Mouse (Mus musculus) fibroblast of lung, adult 2 months (primary cell): Measurements from ENCODE around the gene Adamts6.
A peak's percentile ranks its signal among the peaks of the same experiment; 100 is the strongest.

Source experiments
- DNase-seq: peaks from one replicate; pipeline ENCODE4 v3.0.0-alpha.2; 2011; ENCODE audit warnings: low read depth

The Adamts6 gene

DNA sequence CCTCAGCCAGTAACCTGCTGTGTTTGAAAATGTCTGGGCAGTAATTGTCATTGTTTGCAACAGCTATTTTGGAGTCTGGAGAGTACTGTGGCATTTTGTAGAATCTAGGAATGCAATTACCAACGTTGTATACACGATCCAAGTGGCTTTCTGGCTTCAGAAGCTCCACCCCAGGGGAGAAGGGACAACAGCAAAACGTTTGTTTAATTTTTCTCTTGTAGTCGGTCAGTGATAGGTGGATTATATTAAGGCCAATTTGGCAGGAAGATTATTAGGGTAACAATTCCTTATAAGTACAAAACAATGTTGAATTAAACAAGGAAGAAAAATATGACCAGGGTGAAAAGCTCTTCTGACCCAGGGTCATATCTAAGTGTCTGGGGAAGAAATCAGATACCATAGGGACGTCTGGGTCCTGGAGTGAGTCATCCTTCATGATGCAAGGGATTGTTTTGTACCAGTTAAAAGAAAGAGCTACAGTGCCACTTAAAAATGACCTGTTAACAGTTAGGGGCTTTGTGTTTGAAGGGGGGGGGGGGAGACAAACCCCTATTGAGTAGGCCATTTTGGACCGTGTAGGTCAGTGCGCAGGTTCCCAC is 229.2 kb downstream of the Adamts6 start:
- DNase-seq: no peak

DNA sequence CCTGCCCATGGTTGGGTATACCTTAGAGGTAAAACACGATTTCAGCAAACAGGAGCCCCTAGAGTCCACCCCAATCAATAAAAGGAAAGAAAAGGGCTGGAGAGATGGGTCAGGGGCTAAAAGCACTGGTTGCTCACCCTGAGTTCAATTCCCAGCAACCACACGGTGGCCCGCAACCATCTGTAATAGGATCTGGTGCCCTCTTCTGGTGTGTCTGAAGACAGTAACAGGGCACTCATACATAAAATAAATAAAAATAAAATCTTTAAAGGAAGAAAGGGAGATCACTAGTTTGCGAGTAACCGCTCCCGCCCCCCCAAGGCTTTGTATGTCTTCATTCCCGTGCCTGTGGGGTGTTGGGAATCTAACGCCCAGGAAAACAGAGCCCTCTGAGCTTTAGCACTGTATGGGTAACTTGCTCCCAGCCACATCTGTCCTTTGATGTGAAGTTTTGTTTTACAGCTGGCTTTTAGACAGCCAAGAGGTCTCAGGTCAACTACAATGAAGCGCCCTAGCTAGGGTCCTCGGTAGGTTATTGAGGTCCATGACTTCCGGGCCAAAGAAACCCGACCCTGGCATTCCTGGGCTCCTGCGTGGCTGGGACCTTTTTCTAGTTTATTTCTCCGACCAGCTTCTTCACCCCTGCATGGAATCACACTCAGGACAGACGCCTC is 230.1 kb downstream of the Adamts6 start:
- DNase-seq: no peak

DNA sequence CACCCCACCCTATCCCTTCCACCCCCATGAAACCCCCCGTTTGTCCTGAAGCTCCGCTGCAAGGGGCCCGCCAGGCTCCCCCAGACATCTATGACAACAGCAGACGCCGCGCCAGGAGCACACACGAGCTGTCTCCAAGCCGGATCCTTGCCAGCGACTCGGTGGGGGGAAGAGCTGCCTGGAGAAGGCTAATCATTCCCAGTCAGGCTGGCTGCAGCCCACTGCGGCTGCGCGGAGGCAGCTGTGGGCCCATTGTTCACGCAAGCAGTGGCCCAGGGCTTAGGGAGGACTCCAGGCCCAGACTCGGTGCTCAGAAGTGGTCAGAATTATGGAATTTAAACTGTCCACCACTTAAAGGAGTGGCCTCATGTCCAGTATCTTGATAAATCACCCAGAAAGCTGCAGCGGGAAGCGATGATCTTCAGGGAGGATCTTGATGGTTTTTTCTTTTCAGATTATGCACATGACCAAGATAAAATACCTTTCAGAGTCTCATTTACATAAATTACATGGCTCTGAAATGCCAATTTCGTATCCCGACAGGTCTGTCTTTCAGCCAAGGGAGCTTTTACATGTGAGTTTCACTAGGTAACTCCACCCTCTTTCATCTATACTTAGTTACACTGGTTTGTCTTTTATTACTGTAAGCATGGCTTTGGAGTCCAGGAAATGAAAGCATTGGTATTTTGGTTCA is 230.8 kb downstream of the Adamts6 start:
- DNase-seq: peak; percentile 85

DNA sequence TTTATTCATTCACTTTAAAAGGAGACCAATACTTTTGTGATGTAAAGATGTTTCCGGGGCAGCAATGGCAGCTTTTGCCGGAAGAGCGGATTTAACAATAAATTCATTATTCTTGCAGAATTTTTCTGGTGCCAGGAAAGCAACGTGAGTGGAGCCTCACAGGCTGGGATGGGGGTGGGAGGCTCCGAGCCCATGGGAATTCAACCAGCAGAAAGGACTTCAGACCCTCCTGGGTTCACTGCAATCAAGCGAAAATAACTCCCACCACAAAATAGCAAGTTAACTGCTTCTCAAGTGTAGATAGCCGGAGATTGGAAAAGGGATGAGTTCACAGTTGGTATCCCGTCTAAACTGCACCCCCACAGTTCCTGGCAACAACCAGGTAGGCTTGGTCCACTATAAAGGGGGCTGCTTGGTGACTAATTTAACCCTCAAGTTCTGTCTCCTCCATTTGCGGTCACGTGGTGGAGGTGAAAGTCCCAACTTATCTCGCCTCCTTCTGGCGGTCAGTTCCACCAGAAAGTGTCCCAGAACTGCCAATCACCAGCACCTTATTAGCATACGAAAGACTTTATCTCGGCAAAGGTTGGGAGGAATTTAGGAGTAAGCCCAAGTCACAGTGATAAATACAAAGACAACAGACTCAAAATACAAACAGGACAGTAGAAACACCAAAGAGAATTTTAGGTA is 231.5 kb downstream of the Adamts6 start:
- no peak for DNase-seq

DNA sequence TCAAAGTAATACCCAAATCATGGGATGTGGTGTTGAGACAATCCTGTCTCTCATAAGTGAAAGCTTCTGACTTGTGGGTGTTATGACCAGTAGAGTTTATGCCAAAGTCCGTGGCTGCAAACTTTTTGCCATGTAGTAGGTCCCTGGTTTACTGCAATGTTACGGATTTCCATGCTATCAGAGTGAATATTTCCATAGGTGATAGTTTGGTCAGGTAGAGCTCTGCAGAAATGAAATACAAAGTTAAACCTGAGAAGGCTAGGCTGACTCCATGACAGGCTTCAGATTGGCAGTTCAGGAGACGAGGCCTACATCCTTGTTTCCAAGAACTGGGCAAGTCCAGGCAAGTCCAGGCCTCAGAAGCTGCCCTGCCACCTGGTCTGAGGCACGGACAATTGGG is 232.3 kb downstream of the Adamts6 start:
- DNase-seq: no peak

DNA sequence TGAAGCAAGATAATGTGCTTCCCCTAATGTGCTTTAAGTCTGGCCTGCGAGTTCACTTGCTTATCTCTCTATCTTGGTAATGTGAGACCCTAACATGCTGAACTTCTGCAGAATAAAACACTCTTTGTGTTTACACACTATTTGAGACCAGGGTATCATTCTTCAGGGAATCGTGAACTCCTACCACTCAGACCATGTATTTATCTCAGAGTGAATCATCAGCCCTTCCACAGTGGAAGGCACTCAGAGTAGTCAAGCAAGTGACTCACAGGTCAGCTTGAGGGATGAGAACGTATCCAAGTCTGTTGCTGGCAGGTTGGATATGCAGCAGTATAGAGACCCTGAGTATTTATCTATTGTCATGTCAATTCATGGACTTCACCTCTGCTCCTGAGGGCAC is 232.8 kb downstream of the Adamts6 start:
- DNase-seq: no peak

DNA sequence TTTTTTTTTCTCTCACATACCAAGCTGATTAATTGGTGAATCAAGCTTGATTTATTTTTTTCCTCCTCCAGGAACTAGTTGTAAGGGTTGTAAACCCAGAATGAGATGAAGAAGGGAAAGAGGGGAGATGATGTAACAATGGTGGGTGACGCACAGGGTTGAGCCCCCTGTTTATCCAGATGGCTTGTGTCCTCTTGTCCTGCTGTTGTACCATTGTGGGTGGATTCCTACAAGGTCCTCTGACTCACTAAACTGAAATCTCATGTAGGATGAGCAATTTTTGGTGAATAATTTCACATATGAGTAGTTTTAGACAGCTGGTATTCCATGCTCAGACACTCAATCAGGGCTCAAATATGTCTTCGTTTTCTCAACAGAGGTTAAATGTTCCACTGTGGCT is 233.9 kb downstream of the Adamts6 start:
- no peak for DNase-seq

DNA sequence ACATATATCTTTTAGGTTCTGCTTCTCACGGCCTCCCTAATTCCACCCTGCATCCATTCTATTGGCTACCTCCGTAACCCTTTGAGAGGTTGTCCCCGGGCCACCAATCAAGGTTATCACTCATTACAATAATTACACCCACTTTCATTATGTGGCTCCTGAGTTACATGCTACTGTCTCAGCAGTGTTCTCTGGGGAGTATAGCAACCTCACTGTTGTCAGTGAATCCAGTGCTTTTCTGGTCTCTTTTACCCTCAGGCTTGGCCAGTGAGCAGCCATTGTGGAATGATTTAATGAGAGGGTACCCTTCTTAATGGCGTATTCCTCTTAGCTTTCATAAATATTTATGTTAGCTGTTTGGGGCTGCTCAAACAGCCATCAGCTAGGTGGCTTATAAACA is 238.0 kb downstream of the Adamts6 start:
- no peak for DNase-seq

DNA sequence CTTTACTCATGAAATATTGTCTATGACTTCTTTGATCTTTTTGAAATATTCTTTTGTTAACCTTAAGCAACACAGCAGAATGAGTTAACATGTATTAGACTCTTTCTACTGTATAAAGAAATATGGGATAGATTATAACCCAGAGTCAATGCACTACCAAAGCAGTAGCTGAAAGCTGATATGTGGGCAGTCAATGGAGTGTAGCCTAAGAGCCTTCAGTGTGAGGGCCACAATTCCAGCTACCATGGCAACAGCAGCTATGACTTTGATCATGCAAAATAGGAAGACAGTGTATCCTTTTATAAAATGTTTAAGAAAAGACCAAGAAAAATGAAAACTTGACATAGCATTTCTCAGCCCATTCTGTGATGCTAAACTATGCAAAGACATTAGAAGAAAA is 241.6 kb downstream of the Adamts6 start:
- DNase-seq: no peak

DNA sequence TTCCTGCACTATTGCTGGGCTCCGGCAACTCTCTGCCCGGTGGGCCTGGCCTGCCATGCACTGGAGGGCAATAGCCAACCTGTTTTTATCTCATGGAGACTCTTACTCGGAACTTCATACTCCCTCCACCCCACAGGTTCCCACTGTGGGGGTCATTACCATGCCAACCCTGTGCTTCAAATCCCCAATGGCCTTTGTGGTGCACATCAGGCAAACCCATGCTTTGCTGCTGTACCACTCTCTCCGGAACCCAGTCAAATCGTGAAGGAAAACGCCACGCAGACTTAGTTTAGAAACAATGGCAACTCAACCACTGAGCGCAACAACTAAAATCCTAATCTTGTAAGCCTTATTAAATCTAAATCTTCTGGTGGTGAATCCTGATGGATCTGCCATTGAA is 244.2 kb downstream of the Adamts6 start:
- DNase-seq: no peak

DNA sequence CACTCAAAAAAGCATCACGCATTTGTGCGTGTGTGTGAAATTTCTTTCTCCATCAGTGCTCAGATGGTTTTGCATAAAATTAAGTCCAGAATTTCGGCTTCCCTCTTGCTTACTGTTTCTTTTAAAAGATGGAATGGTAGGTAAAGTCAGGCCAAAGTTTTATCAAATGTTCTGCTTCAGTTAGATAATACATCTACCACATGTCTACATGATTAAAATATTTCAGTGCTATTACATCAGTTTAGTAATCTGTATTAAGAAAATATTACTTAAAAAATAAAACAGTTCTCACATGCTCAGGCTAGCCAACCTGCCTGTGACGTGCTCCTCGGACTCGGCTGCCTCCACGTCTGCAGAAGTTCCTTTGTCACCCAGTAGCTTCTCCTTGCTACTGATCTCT is 245.1 kb downstream of the Adamts6 start:
- no peak for DNase-seq

DNA sequence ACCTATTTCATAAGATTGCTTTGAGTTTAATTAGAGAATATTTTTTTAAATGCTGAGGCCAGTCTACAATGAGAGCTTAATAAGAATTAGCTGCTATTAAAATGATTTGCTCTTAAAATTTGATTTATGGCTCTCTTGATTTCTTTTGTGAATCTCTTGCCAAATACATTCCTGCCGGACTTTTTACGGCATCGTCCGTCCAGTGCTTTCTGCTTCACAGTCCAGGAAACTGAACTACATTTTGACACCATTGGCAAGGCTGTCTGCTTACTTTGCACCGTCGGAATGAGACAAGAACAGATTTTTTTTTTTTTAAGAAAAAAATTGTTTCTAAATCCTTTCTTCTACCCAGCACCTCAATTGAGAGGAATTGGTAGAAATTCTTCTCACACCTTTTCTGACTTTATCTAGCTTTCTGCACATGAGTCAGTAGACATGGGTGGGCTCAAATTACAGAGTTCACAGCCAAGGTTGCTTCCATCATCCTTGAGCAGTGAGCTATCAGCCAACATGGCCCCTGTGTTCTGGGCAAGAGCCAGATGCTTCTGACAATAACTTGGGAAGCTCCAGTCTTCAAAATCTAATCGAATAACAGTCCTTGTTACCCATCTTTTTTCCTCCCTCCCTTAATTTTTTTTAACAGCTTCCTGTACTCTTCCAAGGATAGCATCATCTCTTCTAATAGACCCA is 246.3 kb downstream of the Adamts6 start:
- DNase-seq: no peak

DNA sequence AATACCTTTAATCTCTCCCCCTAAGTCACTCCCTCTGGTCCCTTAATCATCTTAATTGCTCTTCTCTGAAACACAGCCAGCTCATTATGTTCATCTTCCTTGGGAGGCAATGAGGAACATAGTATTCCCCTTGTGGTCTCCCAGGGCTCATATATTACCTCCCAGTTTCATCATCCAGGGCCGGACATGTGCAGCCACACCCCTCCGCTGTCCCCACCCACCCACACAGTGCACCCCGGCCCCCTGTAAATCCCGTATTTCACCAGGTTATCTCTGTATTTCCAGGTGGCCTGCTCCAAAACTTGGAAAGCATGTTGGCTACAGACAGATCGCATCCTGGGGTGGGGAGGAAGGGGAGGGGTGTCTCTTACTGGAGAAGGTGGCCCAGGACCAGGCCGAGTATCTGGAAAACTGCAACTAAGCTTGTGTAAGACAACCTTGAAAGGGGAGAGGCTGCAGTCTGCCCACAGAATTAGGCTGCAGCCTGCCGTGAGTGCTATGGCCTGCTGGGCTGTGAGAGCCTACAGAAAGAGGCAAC is 253.3 kb downstream of the Adamts6 start:
- DNase-seq: no peak

DNA sequence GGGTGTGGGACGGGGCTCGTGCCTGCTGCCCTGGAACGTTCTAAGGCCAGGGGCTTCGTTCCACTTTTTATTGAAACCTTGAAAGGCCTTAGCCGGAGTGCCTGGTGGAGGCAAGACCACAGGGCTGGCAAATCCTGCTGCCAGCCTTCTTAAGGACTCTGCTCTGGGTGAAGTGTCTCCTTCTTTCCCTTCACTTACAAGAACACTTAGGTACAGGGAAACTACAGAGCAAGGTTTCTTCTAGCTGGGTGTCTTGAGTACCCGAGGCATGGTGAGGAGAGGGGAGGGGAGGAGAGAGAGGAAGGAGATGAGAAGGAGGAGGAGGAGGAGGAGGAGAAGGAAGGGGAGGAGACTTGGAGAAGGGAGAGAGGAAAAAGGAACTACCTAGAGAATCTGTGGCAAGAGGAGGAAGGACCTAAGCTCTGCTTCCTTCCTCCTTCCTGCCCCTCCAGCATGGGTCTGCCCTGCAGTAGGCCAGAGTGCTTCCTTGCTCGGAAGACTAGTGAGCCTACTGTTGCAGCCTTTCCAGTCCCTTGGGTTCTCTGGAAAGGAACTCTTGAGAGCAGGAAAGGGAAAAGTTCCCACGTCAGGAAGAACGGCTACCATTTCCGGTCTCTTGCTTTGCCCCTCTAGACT is 254.6 kb downstream of the Adamts6 start:
- no peak for DNase-seq

DNA sequence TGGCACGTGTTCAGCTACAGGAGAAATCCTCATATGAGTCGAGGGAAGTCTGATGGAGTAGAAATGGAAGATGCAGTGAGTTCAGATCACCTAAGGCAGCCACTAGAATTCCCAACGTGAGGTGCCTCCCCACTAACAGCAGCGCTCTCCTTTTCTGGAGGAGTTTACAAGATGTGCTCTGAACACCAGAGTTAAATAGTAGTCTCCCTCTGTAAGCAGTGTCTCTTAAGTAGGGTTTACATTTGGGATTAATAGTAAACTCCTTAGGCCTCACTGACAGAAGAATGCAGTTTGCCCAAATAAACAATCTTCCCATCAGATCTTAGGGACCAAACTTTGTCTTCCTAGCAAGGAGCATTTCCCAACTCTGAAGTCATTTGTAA is 255.1 kb downstream of the Adamts6 start:
- no peak for DNase-seq
